Mouse (Mus musculus) ES-Bruce4 (cell line): ENCODE measurements around the gene Ckmt2.

ENCODE experiments used
- CTCF ChIP-seq: IDR thresholded peaks from one replicate; pipeline ENCODE4 v1.8.1; 2011; ENCODE audit warnings: low read depth, low read length
- EP300 ChIP-seq: IDR thresholded peaks from 2 replicates; pipeline ENCODE4 v1.6.1; 2011; ENCODE audit warnings: low read depth, low read length; ENCODE audit not compliant: insufficient read depth
- POLR2A ChIP-seq: IDR thresholded peaks from one replicate; pipeline ENCODE4 v1.8.1; 2011; ENCODE audit warnings: low read length; ENCODE audit not compliant: insufficient read depth

- no peak for TF ChIP-seq EP300
- no peak for TF ChIP-seq CTCF
- TF ChIP-seq POLR2A = no peak
Measured at GRCm38 (mm10) chr13:91915192-91915581, 38.5 kb upstream of the Ckmt2 start.
